Mouse (Mus musculus) kidney, adult 2 months (tissue): Measurements from ENCODE around the gene Vps33b.

Experiments used
- CTCF ChIP-seq: fragments of 200-500 bp; conservative IDR thresholded peaks from 2 replicates; pipeline ENCODE4 v1.5.1; 2011; ENCODE audit warnings: low read depth, mild to moderate bottlenecking, control low read depth, low read length, moderate library complexity, mixed read lengths; ENCODE audit not compliant: insufficient read depth, insufficient read length
- POLR2A ChIP-seq: fragments of 200-500 bp; IDR thresholded peaks from one replicate; pipeline ENCODE4 v1.6.1; 2011; ENCODE audit warnings: low read depth, low read length, control low read depth

DNA sequence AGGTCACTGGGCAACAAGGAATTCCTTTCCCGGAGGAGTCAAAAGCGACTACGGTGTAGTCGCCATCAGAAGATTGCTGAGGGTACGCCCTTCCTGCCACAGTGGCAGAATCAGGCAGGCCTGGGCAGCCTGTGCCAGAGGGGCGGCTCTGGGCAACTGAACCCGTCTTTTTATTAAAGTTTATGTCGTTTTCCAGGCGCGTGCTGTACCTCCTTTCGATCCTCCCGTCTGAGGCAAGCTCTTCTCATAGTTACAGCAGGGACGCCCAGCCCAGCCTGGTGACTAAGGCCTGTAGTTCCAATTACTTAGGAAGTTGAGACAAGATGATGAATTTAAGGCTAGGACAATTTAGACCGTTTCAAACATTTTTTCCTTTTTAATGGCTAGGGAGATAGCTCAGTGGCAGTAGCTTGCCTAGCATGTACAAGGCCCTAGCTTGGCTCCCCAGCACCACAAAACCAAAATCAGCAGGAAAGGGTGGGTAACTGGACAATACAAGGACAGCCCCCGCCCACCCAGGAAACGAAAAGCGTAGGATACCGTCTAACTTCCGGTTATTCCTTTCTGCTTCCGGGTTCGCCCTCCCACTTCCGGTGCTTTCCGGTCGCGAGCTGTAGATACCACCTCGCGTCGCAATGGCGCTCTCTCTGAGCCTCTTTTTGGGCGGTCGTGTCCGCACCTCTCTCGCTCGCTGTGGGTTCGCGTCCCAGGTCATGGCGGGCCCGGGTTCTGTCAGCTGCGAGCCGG lies 8.7 kb upstream of the Vps33b start, which contains the start of gene Ngrn:
- no peak for TF ChIP-seq CTCF
- peak; percentile 79 for TF ChIP-seq POLR2A
